Mouse (Mus musculus) spleen, postnatal 36 days (tissue): ENCODE results near the gene Tgfb1.

Experiments
- DNase-seq, 2 experiments: peaks; one replicate each; pipeline ENCODE4 v3.0.0; 2022; ENCODE audit warnings: low spot score in 2 of 2, mixed read lengths in 1 of 2

The Tgfb1 gene

DNA sequence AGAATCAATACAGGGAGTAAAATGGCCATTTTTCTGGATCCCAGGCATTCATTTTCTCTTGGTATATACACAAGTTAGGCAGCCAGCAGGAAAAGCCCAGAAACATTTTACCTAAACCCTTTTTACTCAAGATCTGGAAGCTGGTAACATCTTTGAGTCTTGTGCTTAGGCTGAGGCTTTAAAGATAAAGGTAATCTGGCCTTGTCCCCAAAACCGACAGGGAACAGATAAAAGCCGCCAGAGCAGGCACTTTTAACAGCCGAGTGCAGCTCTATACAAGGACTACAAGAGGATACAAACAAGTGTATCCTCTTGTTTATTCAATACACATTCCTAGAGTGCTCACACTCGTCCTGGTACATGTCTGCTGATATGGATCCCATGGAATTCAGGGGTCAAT, 48.2 kb downstream of the Tgfb1 start:
- DNase-seq, result no peak

DNA sequence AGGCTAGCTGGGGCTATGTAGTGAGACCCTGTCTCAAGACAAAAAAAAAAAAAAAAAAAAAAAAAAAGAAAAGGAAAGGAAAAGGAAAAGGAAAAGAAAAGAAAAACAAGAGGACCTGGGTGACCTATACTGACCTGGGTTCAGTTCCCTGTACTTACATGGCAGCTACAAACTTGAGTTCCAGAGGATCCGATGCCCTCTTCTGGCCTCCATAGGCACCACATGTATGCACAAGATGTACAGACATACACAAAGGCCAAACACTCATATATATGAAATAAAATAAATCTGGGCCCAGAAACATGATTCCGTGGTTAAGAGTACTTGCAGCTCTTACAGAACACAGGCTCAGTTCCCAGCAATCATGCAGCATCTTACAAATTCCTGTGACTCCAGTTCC, 50.1 kb downstream of the Tgfb1 start:
- no peak for DNase-seq

DNA sequence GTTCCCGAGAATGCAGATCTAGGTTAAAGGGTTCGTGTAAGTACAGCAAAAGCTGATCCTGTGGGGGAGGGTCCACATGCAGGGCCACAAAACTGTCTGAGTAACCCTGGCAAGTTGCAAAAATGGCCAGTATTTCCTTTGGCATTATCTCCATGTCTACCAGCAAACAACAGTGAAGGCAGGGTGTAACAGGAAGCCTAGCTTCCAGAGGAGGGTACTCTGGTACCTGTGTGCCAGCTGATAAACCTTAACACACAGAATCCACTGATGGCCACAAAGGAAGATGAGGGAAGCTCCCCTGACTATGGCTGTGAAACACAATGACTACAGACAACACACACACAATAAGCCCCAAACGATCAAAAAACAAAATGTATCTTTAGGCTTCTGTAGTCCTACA, 51.5 kb downstream of the Tgfb1 start:
- no peak for DNase-seq

DNA sequence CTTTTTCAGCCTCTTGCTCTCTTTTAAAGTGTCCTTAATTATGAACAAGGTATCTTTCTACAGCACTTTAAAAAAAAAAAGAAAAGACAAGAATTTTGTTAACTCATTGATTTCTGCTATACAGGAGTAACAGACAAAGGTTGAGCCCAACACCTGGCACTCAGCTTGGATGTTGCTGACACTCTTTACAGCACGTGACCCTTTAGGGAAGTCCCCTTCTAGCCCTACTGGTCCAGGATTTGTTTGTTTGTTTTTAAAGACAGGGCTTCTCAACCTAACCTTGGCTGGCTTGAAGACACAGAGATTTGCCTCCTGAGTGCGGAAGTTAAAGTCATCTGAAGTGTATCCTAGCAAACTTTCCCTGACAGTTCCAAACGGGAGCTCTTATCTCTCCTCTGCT, 60.0 kb downstream of the Tgfb1 start:
- DNase-seq, result no peak

DNA sequence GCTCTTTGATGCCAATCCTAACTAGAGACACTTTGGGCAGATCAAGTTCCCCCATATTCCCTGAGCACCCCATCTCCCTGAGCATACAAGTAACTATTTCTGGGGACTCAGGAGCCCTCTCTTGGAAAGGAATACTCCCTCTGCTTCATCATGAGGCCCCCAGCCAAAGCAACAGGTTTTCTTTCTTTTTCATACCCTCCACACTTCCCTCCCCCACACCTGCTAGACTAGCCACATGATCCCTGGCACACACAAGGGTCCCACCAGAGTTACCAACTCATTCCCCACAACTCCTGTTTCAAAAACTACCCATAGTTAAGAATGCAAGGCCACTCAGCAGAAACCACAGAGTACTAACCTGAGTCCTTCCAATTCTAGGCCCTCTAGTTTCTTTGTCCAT, 66.3 kb downstream of the Tgfb1 start:
- DNase-seq, result no peak

DNA sequence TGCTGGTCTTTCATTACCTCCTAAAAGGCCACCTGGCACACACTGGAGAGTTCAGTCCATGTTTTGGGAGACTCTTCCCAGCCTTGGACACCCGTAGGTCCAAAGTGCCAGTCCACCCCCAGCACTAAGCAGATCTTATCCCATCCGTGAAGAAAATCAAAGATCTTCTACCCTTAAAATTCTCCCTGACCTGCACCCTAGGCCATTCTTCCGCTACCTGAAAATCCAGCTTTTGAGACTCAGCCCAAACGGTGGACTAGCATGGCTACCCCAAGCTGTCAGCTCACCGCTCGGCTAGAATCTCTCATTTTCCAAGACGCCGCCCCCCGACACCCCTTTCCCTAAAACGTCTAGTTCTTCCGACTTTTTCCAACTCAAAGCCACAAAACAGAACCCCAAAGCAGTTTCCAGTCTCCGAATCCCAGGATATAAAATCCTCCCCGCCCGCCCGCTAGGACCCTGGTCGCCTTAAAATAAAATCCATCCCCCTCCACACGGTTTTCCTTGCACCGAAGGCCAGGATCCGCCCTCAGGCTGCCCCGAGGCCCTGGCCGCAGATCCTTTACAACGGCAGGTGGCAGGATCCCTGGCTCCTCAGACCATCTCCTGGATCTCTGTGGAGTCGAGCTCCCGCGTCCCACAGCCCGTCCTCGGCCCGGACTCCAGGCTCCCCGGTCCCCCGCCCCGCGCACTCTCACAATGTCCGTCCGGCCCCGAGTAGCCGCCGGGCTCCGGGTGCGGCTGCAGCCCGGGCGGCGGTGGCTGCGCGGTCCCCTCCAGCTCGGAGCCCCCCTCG, 67.0 kb downstream of the Tgfb1 start:
- DNase-seq, result no peak

DNA sequence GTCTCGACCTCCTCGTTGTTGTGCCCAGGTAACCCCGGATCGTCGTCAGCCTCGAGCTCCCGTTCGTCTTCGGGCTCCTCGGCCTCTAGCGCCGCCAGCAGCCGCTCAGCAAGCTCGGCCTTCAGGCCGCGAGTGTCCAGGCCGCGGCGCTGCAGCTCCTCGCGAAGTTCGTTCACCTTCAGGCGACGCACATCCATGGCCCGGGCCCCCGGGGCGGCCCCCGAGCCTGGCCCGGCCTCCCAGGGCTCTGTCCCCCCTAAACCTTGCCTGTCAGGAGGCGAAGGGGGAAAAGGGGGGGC, 67.6 kb downstream of the Tgfb1 start:
- DNase-seq, result no peak
